Mouse (Mus musculus) liver, adult 2 months (tissue): Measurements from ENCODE around the gene Rcn1.

ENCODE experiments used
- CTCF ChIP-seq: fragments of 200-500 bp; IDR thresholded peaks from 2 replicates; pipeline ENCODE4 v1.5.1; 2011; ENCODE audit warnings: low read depth, low read length, control low read depth
- POLR2A ChIP-seq: fragments of 200-500 bp; IDR thresholded peaks from 2 replicates; pipeline ENCODE4 v1.6.1; 2011; ENCODE audit warnings: low read length, control low read depth; ENCODE audit not compliant: insufficient read depth; ENCODE audit errors: extremely low read depth

DNA sequence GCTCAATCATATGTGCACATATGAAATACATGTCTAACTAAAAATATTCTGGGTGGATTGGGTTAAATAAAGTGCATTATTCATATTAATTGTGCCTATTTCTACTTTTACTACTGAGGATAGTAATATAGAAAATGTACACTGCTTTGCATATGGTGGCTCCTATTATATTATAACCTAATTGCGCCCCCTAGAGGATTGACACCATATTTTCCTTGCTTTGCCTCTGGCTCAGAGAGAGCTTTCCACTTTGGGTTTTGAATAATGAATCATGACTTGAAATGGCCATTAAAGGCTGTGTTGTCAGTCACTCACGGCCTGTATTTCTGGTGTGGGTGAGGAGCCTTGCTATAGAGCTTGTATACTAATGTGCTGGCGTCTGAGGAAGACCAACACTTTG lies 59.1 kb downstream of the Rcn1 start:
- TF ChIP-seq CTCF (no peak), POLR2A (no peak)
